Mouse (Mus musculus) hindbrain, postnatal 0 days (tissue): Measurements from ENCODE around the gene Topaz1. TPM values are rescaled to one million over a fixed set of nuclear protein-coding genes. Genes with fewer than 3 reads are reported as not detected.

Experiments
- ATAC-seq: fragments of 200-750 bp; cut with Nextera tagmentation; 2 replicates; pipeline ENCODE4 v1.8.0; 2017; ENCODE audit warnings: mild to moderate bottlenecking, moderate TSS enrichment, moderate library complexity
- DNase-seq: peaks from one replicate; pipeline ENCODE4 v3.0.0-alpha.2; 2015; ENCODE audit warnings: low spot score
- H3K27ac ChIP-seq: fragments of 300-500 bp; sonication (generic); 2 replicates; pipeline ENCODE4 v1.5.1; 2014; ENCODE audit warnings: mild to moderate bottlenecking
- H3K27me3 ChIP-seq: fragments of 300-500 bp; sonication (generic); 2 replicates; pipeline ENCODE4 v1.6.1; 2014; ENCODE audit warnings: low read length, mixed read lengths; ENCODE audit not compliant: insufficient read depth
- H3K36me3 ChIP-seq: fragments of 300-500 bp; sonication (generic); 2 replicates; pipeline ENCODE4 v1.6.1; 2014; ENCODE audit warnings: low read length, mixed read lengths; ENCODE audit not compliant: insufficient read depth
- H3K4me1 ChIP-seq: fragments of 300-500 bp; sonication (generic); 2 replicates; pipeline ENCODE4 v1.6.1; 2014; ENCODE audit warnings: antibody characterized with exemption, low read length, mixed read lengths; ENCODE audit not compliant: insufficient read depth
- H3K4me2 ChIP-seq: fragments of 300-500 bp; sonication (generic); 2 replicates; pipeline ENCODE4 v1.6.1; 2014; ENCODE audit warnings: low read depth, mild to moderate bottlenecking, low read length, moderate library complexity, mixed read lengths
- H3K4me3 ChIP-seq: fragments of 300-500 bp; sonication (generic); 2 replicates; pipeline ENCODE4 v1.5.1; 2014; ENCODE audit warnings: low read length
- H3K9ac ChIP-seq: fragments of 300-500 bp; sonication (generic); replicated peaks from 2 replicates; pipeline ENCODE4 v1.6.1; 2014; ENCODE audit warnings: mild to moderate bottlenecking, low read length, moderate library complexity, mixed read lengths
- H3K9me3 ChIP-seq: fragments of 300-500 bp; sonication (generic); 2 replicates; pipeline ENCODE4 v1.6.1; 2016; ENCODE audit warnings: low read length, mixed read lengths
- CTCF ChIP-seq: IDR thresholded peaks from 2 replicates; pipeline ENCODE4 v1.5.1; 2016; ENCODE audit warnings: antibody characterized with exemption, control low read depth, low read depth
- WGBS: fragments of 180-500 bp; shearing (Covaris S2); extraction: QIAGEN DNeasy Blood & Tissue Kit; methylation state at CpG from one replicate; pipeline ENCODE4 v1.1.7; 2014; 5-methylcytosine and 5-hydroxymethylcytosine counted together
- polyA plus RNA-seq: library from polyadenylated mRNA; unstranded; fragments of >200 nt; fragmentation: Nextera tagmentation; extraction: Ambion mirVana; gene quantifications from 2 replicates; pipeline ENCODE4 v1.2.1, GENCODE M21; 2015
- total RNA-seq: library from RNA; depleted of rRNA; stranded (reverse); fragments of >200 nt; gene quantifications from 2 replicates; pipeline ENCODE4 v1.2.3, GENCODE M21; 2014

The Topaz1 gene
- total and polyA plus RNA-seq, 2 experiments from 2014 or later, result not detected

GRCm38 (mm10) chr9:122826743-122827142 lies 79.6 kb downstream of the Topaz1 start:
- no peaks in the 10 kb centered on the region for H3K4me1 ChIP-seq
- H3K4me3 ChIP-seq, result no peak overlapping the region
- DNase-seq (no peak), ATAC-seq (no peak)
- no peaks in the 10 kb centered on the region for H3K27me3 ChIP-seq
- no peak overlapping the region for H3K4me2 ChIP-seq
- H3K9ac ChIP-seq, result no peak overlapping the region
- no peak for TF ChIP-seq CTCF
- no peaks in the 10 kb centered on the region for H3K9me3 ChIP-seq
- 96% methylated on average over 4 of the region's 4 CpGs for WGBS
- no peak overlapping the region for H3K27ac ChIP-seq
- peaks cover 47% of the 10 kb centered on the region for H3K36me3 ChIP-seq

- H3K9ac ChIP-seq, result no peak overlapping the region
- ATAC-seq (no peak), DNase-seq (no peak)
- H3K27ac ChIP-seq, result no peak overlapping the region
- H3K36me3 ChIP-seq, result peaks cover 50% of the 10 kb centered on the region
- H3K4me3 ChIP-seq, result no peak overlapping the region
- no peaks in the 10 kb centered on the region for H3K27me3 ChIP-seq
- no peaks in the 10 kb centered on the region for H3K4me1 ChIP-seq
- H3K9me3 ChIP-seq, result no peaks in the 10 kb centered on the region
- H3K4me2 ChIP-seq, result no peak overlapping the region
- no peak for TF ChIP-seq CTCF
- 86% methylated on average over 4 of the region's 4 CpGs for WGBS
Measured at GRCm38 (mm10) chr9:122829826-122830380, 82.8 kb downstream of the Topaz1 start.

- Histone ChIP-seq H3K4me3 (no peak overlapping the region), H3K27me3 (no peaks in the 10 kb centered on the region), H3K9me3 (no peaks in the 10 kb centered on the region), H3K36me3 (peaks cover 10% of the 10 kb centered on the region; the same call in 1 of the 2 replicates), H3K4me2 (no peak overlapping the region), H3K9ac (no peak overlapping the region), H3K27ac (peak overlapping the region; percentile 32; the same call in 1 of the 2 replicates), H3K4me1 (peaks cover 8% of the 10 kb centered on the region; the same call in 1 of the 2 replicates)
- no peak for TF ChIP-seq CTCF
- DNase-seq (no peak), ATAC-seq (0 out of 2 replicates have a peak, but pooled peaks have one; percentile 8)
- WGBS, result 68% methylated on average over 9 of the region's 9 CpGs
Measured at GRCm38 (mm10) chr9:122836126-122836525, 89.0 kb downstream of the Topaz1 start.

DNA sequence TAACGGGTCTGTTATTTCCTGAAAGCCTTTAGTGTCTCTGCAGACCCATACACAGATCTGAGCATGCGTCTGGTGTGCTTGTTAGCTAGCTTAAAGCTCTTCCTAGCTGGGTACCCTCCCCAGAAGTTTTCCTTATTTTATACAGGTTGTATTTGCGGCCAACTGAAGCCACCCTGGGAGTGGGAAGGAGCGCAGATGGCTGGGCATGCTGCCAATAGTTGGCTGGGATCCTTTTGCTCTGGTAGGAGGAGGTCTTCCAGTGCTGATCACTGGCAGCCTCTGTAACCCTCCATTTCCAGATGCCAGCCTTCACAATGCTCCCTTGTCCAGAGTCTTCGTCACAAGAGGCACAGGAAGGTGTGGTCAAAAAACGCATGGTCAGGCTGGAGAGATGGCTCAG lies 89.6 kb downstream of the Topaz1 start:
- H3K4me1 ChIP-seq, result peaks cover 8% of the 10 kb centered on the region; the same call in 1 of the 2 replicates
- H3K4me3 ChIP-seq, result no peak overlapping the region
- H3K9me3 ChIP-seq, result no peaks in the 10 kb centered on the region
- H3K36me3 ChIP-seq, result peaks cover 10% of the 10 kb centered on the region; the same call in 1 of the 2 replicates
- TF ChIP-seq CTCF, result no peak
- ATAC-seq, result peak; percentile 92
- WGBS, result 20% methylated on average over 6 of the region's 6 CpGs
- no peak overlapping the region for H3K4me2 ChIP-seq
- peak overlapping the region; percentile 32; the same call in 1 of the 2 replicates for H3K27ac ChIP-seq
- peak; percentile 89 for DNase-seq
- no peaks in the 10 kb centered on the region for H3K27me3 ChIP-seq
- no peak overlapping the region for H3K9ac ChIP-seq

GRCm38 (mm10) chr9:122837216-122837615 lies 90.1 kb downstream of the Topaz1 start:
- TF ChIP-seq CTCF, result no peak
- peaks cover 10% of the 10 kb centered on the region; the same call in 1 of the 2 replicates for H3K36me3 ChIP-seq
- no peak overlapping the region for H3K4me3 ChIP-seq
- no peak overlapping the region for H3K9ac ChIP-seq
- ATAC-seq (no peak), DNase-seq (no peak)
- peak overlapping the region; percentile 32; the same call in 1 of the 2 replicates for H3K27ac ChIP-seq
- 75% methylated on average over 4 of the region's 4 CpGs for WGBS
- H3K4me2 ChIP-seq, result no peak overlapping the region
- H3K27me3 ChIP-seq, result no peaks in the 10 kb centered on the region
- H3K4me1 ChIP-seq, result peaks cover 8% of the 10 kb centered on the region; the same call in 1 of the 2 replicates
- H3K9me3 ChIP-seq, result no peaks in the 10 kb centered on the region

DNA sequence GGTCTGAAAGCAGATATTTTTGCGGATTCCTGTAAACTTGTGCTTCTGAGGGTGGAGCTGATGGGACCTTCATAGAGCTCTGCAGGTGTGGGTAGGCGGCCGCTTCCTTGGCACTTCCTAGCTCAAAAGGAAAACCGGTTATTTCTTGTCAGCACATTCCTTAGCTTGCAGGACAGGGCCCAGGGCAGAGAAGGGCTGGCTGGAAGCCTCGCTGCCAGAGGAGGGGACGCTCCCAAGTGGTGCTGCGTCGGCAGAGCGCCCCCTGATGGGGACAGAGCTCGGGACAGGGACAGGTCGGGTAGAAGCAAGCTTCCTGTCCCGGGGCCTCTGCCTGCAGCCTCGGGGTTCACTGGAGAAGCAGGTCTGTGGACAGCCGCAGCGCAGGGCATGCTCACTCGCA lies 90.5 kb downstream of the Topaz1 start:
- Histone ChIP-seq H3K27ac (no peak overlapping the region), H3K9me3 (no peaks in the 10 kb centered on the region), H3K4me2 (no peak overlapping the region), H3K4me3 (no peak overlapping the region), H3K27me3 (no peaks in the 10 kb centered on the region), H3K9ac (no peak overlapping the region), H3K36me3 (peaks cover 8% of the 10 kb centered on the region; the same call in 1 of the 2 replicates), H3K4me1 (peaks cover 8% of the 10 kb centered on the region; the same call in 1 of the 2 replicates)
- peak; percentile 50 for TF ChIP-seq CTCF
- DNase-seq (peak; percentile 40), ATAC-seq (0 out of 2 replicates have a peak, but pooled peaks have one; percentile 53)
- 26% methylated on average over 16 of the region's 16 CpGs for WGBS

GRCm38 (mm10) chr9:122843760-122844159 lies 96.6 kb downstream of the Topaz1 start, which contains the start of gene Gm35549:
Gene Gm35549, minus strand, starts transcription at chr9:122844035.
- ATAC-seq (no peak), DNase-seq (no peak)
- Histone ChIP-seq H3K9ac (no peak within 1 kb of the TSS), H3K36me3 (no peaks in the 10 kb centered on the region), H3K4me1 (no peaks in the 10 kb centered on the region), H3K27me3 (no peaks in the 10 kb centered on the region), H3K4me3 (no peak within 1 kb of the TSS), H3K4me2 (no peak within 1 kb of the TSS), H3K27ac (no peak within 1 kb of the TSS), H3K9me3 (no peaks in the 10 kb centered on the region)
- no peak for TF ChIP-seq CTCF
- WGBS, result 74% methylated on average over 3 of the region's 3 CpGs
